Mouse (Mus musculus) urinary bladder, postnatal 10 days (tissue): ENCODE data around the gene Ap2m1.
"Not testable (repeated sequence)": the region's sequence is repeated elsewhere in the genome, so short reads cannot be mapped to it uniquely, and the experiment has no call there.

Source experiments
- DNase-seq: peaks from one replicate; pipeline ENCODE4 v3.0.0; 2022; ENCODE audit warnings: low spot score

Gene Ap2m1

GRCm38 (mm10) chr16:20535296-20536080 lies at the start of gene Ap2m1:
Gene Ap2m1 (plus strand): TSS chr16:20535478.
- DNase-seq, result peak; percentile 62

- no peak for DNase-seq
Observed at GRCm38 (mm10) chr16:20486048-20486447, 49.2 kb upstream of the Ap2m1 start.

GRCm38 (mm10) chr16:20488151-20488550 lies 47.1 kb upstream of the Ap2m1 start:
- no peak for DNase-seq

- DNase-seq, result not testable (repeated sequence)
Observed at GRCm38 (mm10) chr16:20488751-20489150, 46.5 kb upstream of the Ap2m1 start.

- no peak for DNase-seq
Observed at GRCm38 (mm10) chr16:20489233-20489632, 46.0 kb upstream of the Ap2m1 start.

GRCm38 (mm10) chr16:20490581-20490980 lies 44.7 kb upstream of the Ap2m1 start:
- no peak for DNase-seq

- no peak for DNase-seq
Observed at GRCm38 (mm10) chr16:20491301-20491700, 44.0 kb upstream of the Ap2m1 start.

- DNase-seq, result no peak
Observed at GRCm38 (mm10) chr16:20493452-20493851, 41.8 kb upstream of the Ap2m1 start.

- no peak for DNase-seq
Observed at GRCm38 (mm10) chr16:20496671-20497600, 38.3 kb upstream of the Ap2m1 start.

- DNase-seq, result no peak
Observed at GRCm38 (mm10) chr16:20497980-20498676, 37.1 kb upstream of the Ap2m1 start.

GRCm38 (mm10) chr16:20498677-20499475 lies 36.4 kb upstream of the Ap2m1 start, which contains the start of gene Eif2b5:
Gene Eif2b5 (plus strand): TSS chr16:20498817.
- peak; percentile 71 for DNase-seq

GRCm38 (mm10) chr16:20506000-20506399 lies 29.3 kb upstream of the Ap2m1 start:
- no peak for DNase-seq

- DNase-seq, result no peak
Observed at GRCm38 (mm10) chr16:20509349-20509748, 25.9 kb upstream of the Ap2m1 start.

GRCm38 (mm10) chr16:20511277-20511847 lies 23.9 kb upstream of the Ap2m1 start:
- no peak for DNase-seq

GRCm38 (mm10) chr16:20516032-20516431 lies 19.2 kb upstream of the Ap2m1 start:
- DNase-seq, result no peak

- peak; percentile 57 for DNase-seq
Observed at GRCm38 (mm10) chr16:20516726-20517201, 18.5 kb upstream of the Ap2m1 start, which contains the start of gene Dvl3. Gene Dvl3 (plus strand): TSS chr16:20516982.

- no peak for DNase-seq
Observed at GRCm38 (mm10) chr16:20517216-20517615, 18.1 kb upstream of the Ap2m1 start.

- DNase-seq, result no peak
Observed at GRCm38 (mm10) chr16:20517701-20518374, 17.4 kb upstream of the Ap2m1 start.

GRCm38 (mm10) chr16:20523886-20524285 lies 11.4 kb upstream of the Ap2m1 start:
- no peak for DNase-seq

- DNase-seq, result no peak
Observed at GRCm38 (mm10) chr16:20528779-20529178, 6.5 kb upstream of the Ap2m1 start.
